In the genomic region with DNA sequence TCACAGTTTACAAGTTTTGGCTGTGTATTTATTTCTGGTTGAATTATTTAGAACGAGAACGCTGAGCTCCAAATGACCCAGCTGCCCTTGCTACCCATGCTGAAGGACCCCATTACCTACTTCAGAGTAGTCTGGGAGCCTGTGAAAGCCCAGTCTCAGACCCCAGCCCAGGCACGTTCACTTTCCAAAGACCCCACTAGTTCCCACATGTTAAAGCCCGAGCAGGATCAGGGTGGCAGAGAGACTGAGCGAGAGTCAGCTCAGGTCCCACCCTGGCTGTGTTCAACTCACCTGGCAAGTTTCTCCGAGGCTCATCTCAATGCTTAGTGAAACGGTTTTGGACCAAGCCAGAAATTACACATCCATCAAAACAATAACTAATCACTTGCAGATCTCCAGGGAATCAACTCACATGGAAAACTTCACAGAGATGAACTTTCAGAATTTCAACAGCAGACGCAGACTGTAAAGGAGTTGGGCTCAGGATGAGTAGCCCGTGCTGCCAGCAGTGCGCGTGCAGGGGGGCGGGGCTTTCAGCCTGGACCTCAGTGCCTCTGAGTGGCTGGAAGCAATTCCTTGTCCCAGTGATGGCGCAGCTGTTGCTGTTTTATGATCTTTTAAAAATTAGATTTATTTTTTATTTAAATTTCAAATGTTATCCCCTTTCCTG, we compare ENCODE assay signal across 8 mouse cellular contexts. TPM values are rescaled to one million over a fixed set of nuclear protein-coding genes. Genes with fewer than 3 reads are reported as not detected.
A peak's percentile ranks its signal among the peaks of the same experiment; 100 is the strongest.
DNase-seq lines count a peak whose midpoint lies in the region; ATAC-seq and TF ChIP-seq lines count a peak whose summit lies in the region.

No protein-coding gene starts in this region.

- H3K4me1 ChIP-seq in E14TG2a.4 (replicated peaks; ENCODE audit: low read depth, low read length) = peaks cover 23% of the 10 kb centered on the region
- peaks cover 14% of the 10 kb centered on the region for H3K4me1 ChIP-seq in erythroblast, embryonic 14.5 days (ENCODE audit: control insufficient read depth)
- 0 out of 2 replicates have a peak, but pooled peaks cover 2% of the 10 kb centered on the region for H3K4me1 ChIP-seq in heart, embryonic 16.5 days (ENCODE audit: control insufficient read depth, insufficient read depth, low read length)
- no peaks in the 10 kb centered on the region for H3K4me1 ChIP-seq in kidney, embryonic 16.5 days (ENCODE audit: insufficient read depth, low read length)

- H3K27me3 ChIP-seq in E14TG2a.4 (ENCODE audit: insufficient read depth, low read length) = 0 out of 2 replicates have a peak, but pooled peaks cover 2% of the 10 kb centered on the region
- H3K27me3 ChIP-seq in erythroblast, embryonic 14.5 days (ENCODE audit: control insufficient read depth) = no peaks in the 10 kb centered on the region
- H3K27me3 ChIP-seq in heart, embryonic 16.5 days (ENCODE audit: control insufficient read depth, insufficient read depth, low read length) = no peaks in the 10 kb centered on the region
- no peaks in the 10 kb centered on the region for H3K27me3 ChIP-seq in kidney, embryonic 16.5 days (ENCODE audit: insufficient read depth, low read length)

- ATAC-seq in heart, embryonic 16.5 days (replicated peaks; ENCODE audit: extremely low read depth, insufficient read depth, low FRiP score) = peak; percentile 56; the same call in 1 of the 2 replicates
- ATAC-seq in kidney, embryonic 16.5 days (ENCODE audit: low FRiP score, low TSS enrichment) = peak; percentile 81

- peak overlapping the region; percentile 88 for H3K27ac ChIP-seq in heart, embryonic 16.5 days (ENCODE audit: low read length)
- H3K27ac ChIP-seq in kidney, embryonic 16.5 days (ENCODE audit: low read length) = peak overlapping the region; percentile 78

- peak overlapping the region; percentile 79 for H3K4me3 ChIP-seq in E14TG2a.4 (replicated peaks; ENCODE audit: low read length)
- H3K4me3 ChIP-seq in erythroblast, embryonic 14.5 days (replicated peaks) = peak overlapping the region; percentile 60
- peak overlapping the region; percentile 67 for H3K4me3 ChIP-seq in heart, embryonic 16.5 days (ENCODE audit: low read length)
- peak overlapping the region; percentile 72 for H3K4me3 ChIP-seq in kidney, embryonic 16.5 days (ENCODE audit: low read length)

- H3K4me2 ChIP-seq in heart, embryonic 16.5 days (ENCODE audit: low read depth, low read length) = peak overlapping the region; percentile 85
- peak overlapping the region; percentile 93 for H3K4me2 ChIP-seq in kidney, embryonic 16.5 days (replicated peaks; ENCODE audit: low read depth, low read length)

- H3K36me3 ChIP-seq in E14TG2a.4 (ENCODE audit: insufficient read depth, low read length) = peaks cover 23% of the 10 kb centered on the region
- H3K36me3 ChIP-seq in erythroblast, embryonic 14.5 days (ENCODE audit: control insufficient read depth) = no peaks in the 10 kb centered on the region
- H3K36me3 ChIP-seq in heart, embryonic 16.5 days (ENCODE audit: control insufficient read depth, insufficient read depth) = peaks cover 12% of the 10 kb centered on the region
- 0 out of 2 replicates have a peak, but pooled peaks cover 14% of the 10 kb centered on the region for H3K36me3 ChIP-seq in kidney, embryonic 16.5 days (ENCODE audit: insufficient read depth, low read length)

- WGBS in heart, embryonic 16.5 days = under 1% methylated on average over 13 of the region's 13 CpGs
- 2% methylated on average over 13 of the region's 13 CpGs for WGBS in kidney, embryonic 16.5 days

- DNase-seq in adrenal gland, postnatal 36 days = peak; percentile 89 to 91
- DNase-seq in lung, postnatal 25 days (ENCODE audit: low spot score) = peak; percentile 50
- DNase-seq in right cerebral cortex, postnatal 14 days = peak; percentile 26
- DNase-seq in left cerebral cortex, adult 9 months (ENCODE audit: low spot score in 2 of 2) = no peak

- peak overlapping the region; percentile 75 for H3K9ac ChIP-seq in heart, embryonic 16.5 days (ENCODE audit: low read length)
- peak overlapping the region; percentile 72 for H3K9ac ChIP-seq in kidney, embryonic 16.5 days (replicated peaks; ENCODE audit: low read length)

- no peaks in the 10 kb centered on the region for H3K9me3 ChIP-seq in E14TG2a.4 (ENCODE audit: low read length)
- no peaks in the 10 kb centered on the region for H3K9me3 ChIP-seq in erythroblast, embryonic 14.5 days (ENCODE audit: control insufficient read depth, low read length)
- H3K9me3 ChIP-seq in heart, embryonic 16.5 days (replicated peaks; ENCODE audit: control insufficient read depth, low read length) = no peaks in the 10 kb centered on the region
- no peaks in the 10 kb centered on the region for H3K9me3 ChIP-seq in kidney, embryonic 16.5 days (ENCODE audit: low read length)

- no peak for TF ChIP-seq CTCF in E14TG2a.4 (conservative IDR thresholded peaks at IDR 0.05; ENCODE audit: low read length)

RNA-seq across cellular contexts. Expression of gene Akr1b10, which starts 0.8 kb away (rescaled TPM):
- 100 to 1,000 TPM; 142 to 220 TPM for total RNA-seq in adrenal gland, postnatal 36 days (2021)
- polyA plus RNA-seq in erythroblast, embryonic 14.5 days (2012) = not detected in 2 replicates
- 68.3 and 74.7 TPM in 2 replicates for polyA plus RNA-seq in heart, embryonic 16.5 days (2015; fragmentation: Nextera tagmentation; extraction: Ambion mirVana)
- 32.5 and 35.8 TPM in 2 replicates for polyA plus RNA-seq in kidney, embryonic 16.5 days (2015; fragmentation: Nextera tagmentation; extraction: Ambion mirVana)

RNA-seq across cellular contexts. Expression of gene Akr1b7, which starts 27.3 kb away (rescaled TPM):
- total RNA-seq in adrenal gland, postnatal 36 days (2021) = 1,000 to 10,000 TPM; 2,443 to 8,516 TPM
- polyA plus RNA-seq in erythroblast, embryonic 14.5 days (2012) = not detected in 2 replicates
- polyA plus RNA-seq in heart, embryonic 16.5 days (2015; fragmentation: Nextera tagmentation; extraction: Ambion mirVana) = 0.15 and 0.21 TPM in 2 replicates
- polyA plus RNA-seq in kidney, embryonic 16.5 days (2015; fragmentation: Nextera tagmentation; extraction: Ambion mirVana) = 87.6 and 135 TPM in 2 replicates

RNA-seq across cellular contexts. Expression of gene Akr1b8, which starts 30.9 kb away (rescaled TPM):
- 100 to 1,000 TPM; 233 to 373 TPM for total RNA-seq in adrenal gland, postnatal 36 days (2021)
- polyA plus RNA-seq in erythroblast, embryonic 14.5 days (2012) = not detected in 2 replicates
- polyA plus RNA-seq in heart, embryonic 16.5 days (2015; fragmentation: Nextera tagmentation; extraction: Ambion mirVana) = 7.0 and 7.2 TPM in 2 replicates
- 12.6 and 12.7 TPM in 2 replicates for polyA plus RNA-seq in kidney, embryonic 16.5 days (2015; fragmentation: Nextera tagmentation; extraction: Ambion mirVana)

Comparison
In these comparisons a context has a peak if more than half of its experiments do, and no peak if none do; other contexts are left out.
1. DNase-seq: peak in adrenal gland, postnatal 36 days (2 of 2), lung, postnatal 25 days (single experiment) and right cerebral cortex, postnatal 14 days (single experiment); none in left cerebral cortex, adult 9 months (0 of 2).
2. RNA of gene Akr1b10, which starts 0.8 kb away (polyA plus RNA-seq): 68.3 to 74.7 TPM in heart, embryonic 16.5 days and 32.5 to 35.8 TPM in kidney, embryonic 16.5 days; not detected in erythroblast, embryonic 14.5 days; every median in the first group is over 10 times any median in the second.
3. RNA of gene Akr1b7, which starts 27.3 kb away (polyA plus RNA-seq): 87.6 to 135 TPM in kidney, embryonic 16.5 days; 0.15 to 0.21 TPM in heart, embryonic 16.5 days and not detected in erythroblast, embryonic 14.5 days; every median in the first group is over 10 times any median in the second.
4. Peak in every context shown above with its lines, with median percentiles within 50 percentile points of each other: H3K4me3 ChIP-seq.